In genomic region chr10:30091549-30091948, GRCm38 (mm10) we compare ENCODE assay signal across 23 mouse cellular contexts.
DNase-seq lines count a peak whose midpoint lies in the region; ATAC-seq and TF ChIP-seq lines count a peak whose summit lies in the region.
"Had no signal": no experiment of that assay in that cellular context is flagged by ENCODE, and none has a peak within 500 bp of the region (broad histone marks: within the 10 kb centered on the region; RNA-seq: fewer than 3 reads in every experiment).

No protein-coding gene starts in this region.

- H3K27ac ChIP-seq in forebrain, embryonic 12.5 days, result 0 out of 2 replicates have a peak overlapping the region, but pooled peaks have one; percentile 50
- no peak overlapping the region for H3K27ac ChIP-seq in forebrain, embryonic 15.5 days (replicated peaks)
- H3K27ac ChIP-seq in midbrain, embryonic 11.5 days (ENCODE audit: low read depth, low read length), result no peak overlapping the region
- H3K27ac ChIP-seq in midbrain, postnatal 0 days (ENCODE audit: low read depth, low read length), result no peak overlapping the region
- H3K27ac ChIP-seq in midbrain, embryonic 14.5 days (replicated peaks; ENCODE audit: low read depth, low read length), result no peak overlapping the region
- H3K27ac ChIP-seq: heart, adult 2 months; heart, embryonic 10.5 days; heart, embryonic 13.5 days; hindbrain, embryonic 14.5 days; hindbrain, postnatal 0 days had no signal

- no peaks in the 10 kb centered on the region for H3K36me3 ChIP-seq in forebrain, embryonic 12.5 days (replicated peaks)
- H3K36me3 ChIP-seq in forebrain, embryonic 15.5 days, result no peaks in the 10 kb centered on the region
- no peaks in the 10 kb centered on the region for H3K36me3 ChIP-seq in midbrain, embryonic 11.5 days (ENCODE audit: control insufficient read depth, insufficient read depth, low read length)
- no peaks in the 10 kb centered on the region for H3K36me3 ChIP-seq in midbrain, postnatal 0 days (ENCODE audit: insufficient read depth, low read length)
- H3K36me3 ChIP-seq in midbrain, embryonic 14.5 days (ENCODE audit: control insufficient read depth, insufficient read depth, low read length), result no peaks in the 10 kb centered on the region
- H3K36me3 ChIP-seq: heart, embryonic 10.5 days; heart, embryonic 13.5 days had no signal

- no peaks in the 10 kb centered on the region for H3K9me3 ChIP-seq in forebrain, embryonic 12.5 days
- no peaks in the 10 kb centered on the region for H3K9me3 ChIP-seq in forebrain, embryonic 15.5 days
- no peaks in the 10 kb centered on the region for H3K9me3 ChIP-seq in midbrain, embryonic 11.5 days (ENCODE audit: control insufficient read depth, low read length)
- H3K9me3 ChIP-seq in midbrain, postnatal 0 days (ENCODE audit: low read length), result no peaks in the 10 kb centered on the region
- H3K9me3 ChIP-seq in midbrain, embryonic 14.5 days (ENCODE audit: control insufficient read depth, low read length), result no peaks in the 10 kb centered on the region
- H3K9me3 ChIP-seq: heart, embryonic 10.5 days; heart, embryonic 13.5 days had no signal

- peaks cover 3% of the 10 kb centered on the region; the same call in 1 of the 2 replicates for H3K4me1 ChIP-seq in forebrain, embryonic 12.5 days
- H3K4me1 ChIP-seq in forebrain, embryonic 15.5 days, result no peaks in the 10 kb centered on the region
- H3K4me1 ChIP-seq in midbrain, embryonic 11.5 days (ENCODE audit: control insufficient read depth, insufficient read depth, low read length), result peaks cover under 1% of the 10 kb centered on the region; the same call in 1 of the 2 replicates
- no peaks in the 10 kb centered on the region for H3K4me1 ChIP-seq in midbrain, postnatal 0 days (ENCODE audit: insufficient read depth, low read length)
- no peaks in the 10 kb centered on the region for H3K4me1 ChIP-seq in midbrain, embryonic 14.5 days (ENCODE audit: control insufficient read depth, insufficient read depth, low read length)
- H3K4me1 ChIP-seq: heart, embryonic 10.5 days had no signal

- H3K9ac ChIP-seq in forebrain, embryonic 12.5 days, result no peak overlapping the region
- no peak overlapping the region for H3K9ac ChIP-seq in forebrain, embryonic 15.5 days (replicated peaks)
- no peak overlapping the region for H3K9ac ChIP-seq in midbrain, embryonic 11.5 days (ENCODE audit: low read length)
- no peak overlapping the region for H3K9ac ChIP-seq in midbrain, postnatal 0 days (replicated peaks; ENCODE audit: low read length, poor library complexity, severe bottlenecking)
- H3K9ac ChIP-seq in midbrain, embryonic 14.5 days (replicated peaks; ENCODE audit: low read length), result no peak overlapping the region
- H3K9ac ChIP-seq: heart, embryonic 13.5 days; hindbrain, embryonic 14.5 days had no signal

- TF ChIP-seq CTCF in midbrain, postnatal 0 days (IDR thresholded peaks at IDR 0.05), result no peak

- WGBS in forebrain, embryonic 12.5 days, result 0% methylated on average over 1 of the region's 1 CpGs
- 0% methylated on average over 1 of the region's 1 CpGs for WGBS in forebrain, embryonic 15.5 days
- WGBS in midbrain, embryonic 11.5 days, result 6% methylated on average over 1 of the region's 1 CpGs
- WGBS in midbrain, postnatal 0 days, result 5% methylated on average over 1 of the region's 1 CpGs
- WGBS in midbrain, embryonic 14.5 days, result 0% methylated on average over 1 of the region's 1 CpGs

- no peak for DNase-seq in midbrain, embryonic 11.5 days (ENCODE audit: low spot score, missing footprints)
- no peak for DNase-seq in midbrain, postnatal 0 days (ENCODE audit: low spot score)
- DNase-seq in midbrain, embryonic 14.5 days, result peak; percentile 4
- DNase-seq in cerebellum, adult 9-11 months, result no peak
- DNase-seq: adrenal gland, adult 2 months; adrenal gland, postnatal 14 days; cerebellum, adult 11-12 months; cerebellum, adult 8-10 months; cerebellum, postnatal 14 days; gastrocnemius, postnatal 10 days; gastrocnemius, postnatal 36 days; heart, adult 2 months; heart, postnatal 14 days; heart, postnatal 4 days had no signal

- no peak overlapping the region for H3K4me2 ChIP-seq in forebrain, embryonic 12.5 days
- no peak overlapping the region for H3K4me2 ChIP-seq in forebrain, embryonic 15.5 days (replicated peaks)
- H3K4me2 ChIP-seq in midbrain, embryonic 11.5 days, result no peak overlapping the region
- H3K4me2 ChIP-seq in midbrain, postnatal 0 days (ENCODE audit: low read depth, low read length, poor library complexity, severe bottlenecking), result no peak overlapping the region
- no peak overlapping the region for H3K4me2 ChIP-seq in midbrain, embryonic 14.5 days (ENCODE audit: low read length)
- H3K4me2 ChIP-seq: heart, embryonic 13.5 days; hindbrain, embryonic 14.5 days had no signal

- ATAC-seq in forebrain, embryonic 12.5 days (ENCODE audit: low FRiP score), result peak; percentile 37; the same call in 1 of the 2 replicates
- no peak for ATAC-seq in forebrain, embryonic 15.5 days (replicated peaks)
- peak; percentile 61; the same call in 1 of the 2 replicates for ATAC-seq in midbrain, embryonic 11.5 days (ENCODE audit: low FRiP score)
- ATAC-seq in midbrain, postnatal 0 days (ENCODE audit: low FRiP score), result no peak
- ATAC-seq in midbrain, embryonic 14.5 days (ENCODE audit: low FRiP score, low TSS enrichment), result no peak
- ATAC-seq: CD4-positive, CD25-positive, alpha-beta regulatory T cell, adult 4 months; hindbrain, postnatal 0 days; inflammation-experienced regulatory T-cells, adult 6 months; intestine, embryonic 16.5 days had no signal

- no peak overlapping the region for H3K4me3 ChIP-seq in forebrain, embryonic 12.5 days (replicated peaks)
- no peak overlapping the region for H3K4me3 ChIP-seq in forebrain, embryonic 15.5 days
- no peak overlapping the region for H3K4me3 ChIP-seq in midbrain, embryonic 11.5 days (ENCODE audit: low read depth, low read length)
- no peak overlapping the region for H3K4me3 ChIP-seq in midbrain, postnatal 0 days (ENCODE audit: low read depth, low read length)
- no peak overlapping the region for H3K4me3 ChIP-seq in midbrain, embryonic 14.5 days (replicated peaks; ENCODE audit: low read depth, low read length)
- H3K4me3 ChIP-seq: heart, adult 2 months; heart, embryonic 10.5 days; heart, embryonic 13.5 days had no signal

- H3K27me3 ChIP-seq in forebrain, embryonic 12.5 days, result no peaks in the 10 kb centered on the region
- no peaks in the 10 kb centered on the region for H3K27me3 ChIP-seq in forebrain, embryonic 15.5 days
- H3K27me3 ChIP-seq in midbrain, embryonic 11.5 days (ENCODE audit: control insufficient read depth, insufficient read depth, low read length), result no peaks in the 10 kb centered on the region
- no peaks in the 10 kb centered on the region for H3K27me3 ChIP-seq in midbrain, postnatal 0 days (ENCODE audit: insufficient read depth, low read length)
- H3K27me3 ChIP-seq in midbrain, embryonic 14.5 days (ENCODE audit: control insufficient read depth, insufficient read depth, low read length), result no peaks in the 10 kb centered on the region
- H3K27me3 ChIP-seq: heart, embryonic 13.5 days had no signal

Comparison
In these comparisons a context has a peak if more than half of its experiments do, and no peak if none do; other contexts are left out.
1. ATAC-seq: peak in forebrain, embryonic 12.5 days (single experiment) and midbrain, embryonic 11.5 days (single experiment); none in forebrain, embryonic 15.5 days (single experiment), midbrain, postnatal 0 days (single experiment) and midbrain, embryonic 14.5 days (single experiment).